Mouse (Mus musculus): Measurements from ENCODE around the gene 2610528A11Rik. TPM values are rescaled to one million over a fixed set of nuclear protein-coding genes. Genes with fewer than 3 reads are reported as not detected.
"Not testable (repeated sequence)": the region's sequence is repeated elsewhere in the genome, so short reads cannot be mapped to it uniquely, and the experiment has no call there.

The 2610528A11Rik gene
- polyA plus RNA-seq (2015; fragmentation: Nextera tagmentation; extraction: Ambion mirVana), result not detected in 2 replicates

DNA sequence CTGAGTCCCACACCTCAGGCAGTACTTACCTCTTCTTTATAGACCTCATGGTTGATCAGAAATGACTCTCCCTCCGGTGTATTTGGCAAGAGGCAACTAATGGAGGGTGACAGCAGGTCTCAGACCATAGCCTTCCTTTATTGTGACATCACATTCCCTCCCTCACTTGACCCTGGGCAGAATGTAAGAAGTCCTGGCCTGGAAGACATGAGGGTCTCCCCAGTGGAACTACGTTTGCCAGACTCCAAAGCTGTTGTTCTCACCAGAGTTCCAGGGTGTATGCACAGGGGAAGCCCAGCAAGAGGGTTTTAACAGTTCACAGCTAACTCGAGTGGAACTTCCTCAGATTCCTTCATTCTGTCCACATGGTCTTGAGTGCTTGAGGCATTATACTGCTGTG is at the start of gene 2610528A11Rik:
TSS of gene 2610528A11Rik (minus strand) at position 101 of the 400 bp plus-strand sequence.
- no peak for ATAC-seq (replicated peaks)
- Histone ChIP-seq H3K4me3 (no peak within 1 kb of the TSS), H3K27ac (no peak within 1 kb of the TSS), H3K36me3 (replicated peaks) (no peaks in the 10 kb centered on the region), H3K9me3 (no peaks in the 10 kb centered on the region), H3K27me3 (replicated peaks) (no peaks in the 10 kb centered on the region), H3K4me1 (no peaks in the 10 kb centered on the region), H3K9ac (no peak within 1 kb of the TSS), H3K4me2 (no peak within 1 kb of the TSS)
- WGBS, result 71% methylated on average over 3 of the region's 3 CpGs

DNA sequence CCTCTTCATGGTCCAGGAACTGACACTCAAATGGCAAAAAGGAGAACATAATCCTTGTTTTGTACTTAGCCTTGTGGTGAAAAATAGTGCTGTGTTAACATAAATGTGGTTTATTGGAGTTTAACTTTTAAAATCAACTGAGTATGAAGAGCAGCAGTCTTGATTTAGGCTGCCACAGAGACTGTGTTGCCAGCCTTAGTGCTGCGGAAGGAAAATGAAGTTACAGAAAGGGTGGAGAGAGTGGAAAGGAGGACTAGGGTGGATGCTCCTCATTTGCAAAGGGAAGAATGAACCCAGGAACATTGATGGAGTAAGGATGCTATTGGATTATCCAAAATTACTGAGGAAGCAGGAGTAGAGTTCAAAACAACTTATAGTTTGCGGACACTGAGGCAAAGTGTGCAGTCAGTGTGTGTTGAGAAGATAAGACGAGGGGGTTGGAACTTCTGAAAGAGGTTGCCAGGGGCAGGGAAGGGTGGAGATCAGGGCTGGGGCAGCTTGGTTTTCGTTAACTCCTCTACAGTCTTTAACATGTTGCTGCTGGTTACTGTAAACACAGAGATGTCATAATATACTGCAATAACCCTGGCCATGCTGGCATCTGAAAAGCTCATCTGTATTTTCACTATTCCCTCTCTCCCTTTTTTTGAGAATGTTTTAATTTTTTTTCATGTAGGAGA is 49.6 kb upstream of the 2610528A11Rik start:
- no peak for ATAC-seq (replicated peaks)
- Histone ChIP-seq H3K9ac (no peak overlapping the region), H3K4me2 (no peak overlapping the region), H3K27me3 (replicated peaks) (no peaks in the 10 kb centered on the region), H3K4me1 (no peaks in the 10 kb centered on the region), H3K4me3 (no peak overlapping the region), H3K9me3 (no peaks in the 10 kb centered on the region), H3K27ac (no peak overlapping the region), H3K36me3 (replicated peaks) (no peaks in the 10 kb centered on the region)
- WGBS, result 83% methylated on average over 4 of the region's 4 CpGs

DNA sequence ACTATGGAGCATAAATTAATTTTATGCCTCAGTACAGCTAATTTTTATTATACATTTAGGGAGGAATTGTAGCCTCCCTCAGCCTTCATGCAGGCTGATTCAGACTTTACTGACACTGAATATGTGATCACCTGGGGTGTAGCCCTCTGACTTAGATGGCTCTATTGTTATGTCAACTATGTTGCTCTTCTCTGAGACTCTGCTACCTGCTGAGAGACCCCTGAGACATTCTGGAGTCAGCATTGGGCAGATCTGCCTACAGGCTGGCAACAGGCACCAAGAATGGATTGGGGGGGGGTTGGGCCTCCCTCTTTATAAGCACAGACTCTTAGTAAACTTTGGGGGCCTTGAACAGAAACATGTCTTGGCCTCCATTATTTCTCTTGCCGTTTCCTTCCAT is 40.6 kb upstream of the 2610528A11Rik start:
- H3K36me3 ChIP-seq (replicated peaks), result no peaks in the 10 kb centered on the region
- WGBS, result 100% methylated on average over 1 of the region's 1 CpGs
- H3K4me1 ChIP-seq, result no peaks in the 10 kb centered on the region
- no peak overlapping the region for H3K4me3 ChIP-seq
- H3K4me2 ChIP-seq, result no peak overlapping the region
- no peak for ATAC-seq (replicated peaks)
- H3K9ac ChIP-seq, result no peak overlapping the region
- peaks cover 4% of the 10 kb centered on the region; the same call in 1 of the 2 replicates for H3K9me3 ChIP-seq
- H3K27me3 ChIP-seq (replicated peaks), result no peaks in the 10 kb centered on the region
- no peak overlapping the region for H3K27ac ChIP-seq

DNA sequence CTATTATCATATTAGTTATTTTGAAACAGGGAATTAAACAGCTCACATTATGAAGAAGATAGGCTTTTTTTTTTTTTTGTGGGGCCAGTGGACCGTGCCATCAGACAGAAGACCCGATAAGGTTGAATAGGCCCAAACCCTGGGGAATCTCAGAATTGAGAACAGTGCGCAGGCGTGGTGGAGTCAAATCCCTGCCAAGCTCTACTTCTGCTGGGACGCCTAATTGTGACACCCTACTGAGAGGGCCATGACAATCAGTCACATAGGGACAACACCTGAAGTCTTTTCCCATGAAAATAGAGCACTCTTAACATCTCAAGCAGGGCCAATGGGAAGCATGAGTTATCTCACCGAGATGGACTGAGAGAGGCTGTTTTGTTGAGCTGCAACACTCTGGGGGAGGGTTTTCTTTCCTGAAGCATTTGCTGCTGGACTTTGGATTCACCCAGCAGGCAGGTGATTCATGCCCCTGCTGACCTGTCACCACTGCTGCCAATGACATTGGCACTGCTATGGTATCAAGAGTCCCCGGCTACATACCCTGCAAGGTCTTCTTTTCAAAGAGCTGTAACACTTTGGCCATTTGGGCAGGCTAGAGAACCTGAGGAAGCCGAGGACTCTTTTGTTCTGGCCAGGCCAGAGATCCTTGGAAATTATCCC is 25.4 kb upstream of the 2610528A11Rik start:
- ATAC-seq (replicated peaks), result no peak
- H3K36me3 ChIP-seq (replicated peaks), result no peaks in the 10 kb centered on the region
- no peak overlapping the region for H3K9ac ChIP-seq
- H3K27ac ChIP-seq, result no peak overlapping the region
- no peaks in the 10 kb centered on the region for H3K9me3 ChIP-seq
- H3K27me3 ChIP-seq (replicated peaks), result no peaks in the 10 kb centered on the region
- H3K4me2 ChIP-seq, result no peak overlapping the region
- 44% methylated on average over 8 of the region's 8 CpGs for WGBS
- peaks cover 3% of the 10 kb centered on the region for H3K4me1 ChIP-seq
- no peak overlapping the region for H3K4me3 ChIP-seq

DNA sequence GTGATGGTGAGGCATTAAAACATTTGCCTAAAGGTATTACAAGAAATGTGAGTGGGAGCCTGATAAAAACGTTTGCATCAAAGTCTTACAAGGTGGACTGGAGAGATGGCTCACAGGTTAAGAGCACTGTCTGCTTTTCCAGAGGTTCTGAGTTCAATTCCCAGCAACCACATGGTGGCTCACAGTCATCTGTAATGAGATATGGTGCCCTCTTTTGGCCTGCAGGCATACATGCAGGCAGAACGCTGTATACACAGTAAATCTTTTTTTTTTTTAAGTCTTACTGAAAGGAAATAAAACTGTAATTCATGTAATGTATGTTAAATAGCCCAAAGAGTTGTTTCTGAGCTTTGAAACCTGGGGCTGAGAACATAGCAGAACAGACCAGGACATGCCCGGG is 23.8 kb upstream of the 2610528A11Rik start:
- WGBS, result 81% methylated on average over 3 of the region's 3 CpGs

DNA sequence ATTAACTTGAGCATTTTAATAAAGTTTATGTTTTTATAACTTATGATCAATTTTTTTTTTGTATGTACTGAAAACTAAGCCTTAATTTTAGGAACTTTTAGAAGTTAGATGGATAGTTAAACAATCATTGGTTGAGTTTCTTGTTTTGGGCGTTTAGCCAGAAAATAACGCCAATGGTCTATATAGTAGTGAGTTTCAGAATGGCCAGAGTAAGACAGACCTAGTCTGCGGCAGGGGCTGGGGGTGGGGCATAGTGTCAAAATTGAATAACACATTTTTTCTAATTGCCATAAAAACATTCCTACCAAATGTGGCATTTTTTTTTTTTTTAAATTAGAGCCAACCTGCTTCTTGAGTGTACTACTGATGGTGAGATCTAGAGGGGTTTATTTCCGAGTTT is 22.3 kb upstream of the 2610528A11Rik start:
- no peak overlapping the region for H3K9ac ChIP-seq
- no peaks in the 10 kb centered on the region for H3K27me3 ChIP-seq (replicated peaks)
- peaks cover 13% of the 10 kb centered on the region for H3K4me1 ChIP-seq
- WGBS, result 85% methylated on average over 4 of the region's 4 CpGs
- no peak overlapping the region for H3K4me2 ChIP-seq
- H3K36me3 ChIP-seq (replicated peaks), result peaks cover 10% of the 10 kb centered on the region
- no peaks in the 10 kb centered on the region for H3K9me3 ChIP-seq
- no peak overlapping the region for H3K4me3 ChIP-seq
- ATAC-seq (replicated peaks), result no peak
- no peak overlapping the region for H3K27ac ChIP-seq

More for the DNA sequence above, 23.8 kb upstream of the 2610528A11Rik start:
- ATAC-seq (replicated peaks); H3K27ac ChIP-seq; H3K4me3 ChIP-seq; H3K9ac ChIP-seq; H3K9me3 ChIP-seq; H3K36me3 ChIP-seq (replicated peaks); H3K27me3 ChIP-seq (replicated peaks); H3K4me2 ChIP-seq: not testable (repeated sequence)
- H3K4me1 ChIP-seq, result peaks cover 13% of the 10 kb centered on the region

DNA sequence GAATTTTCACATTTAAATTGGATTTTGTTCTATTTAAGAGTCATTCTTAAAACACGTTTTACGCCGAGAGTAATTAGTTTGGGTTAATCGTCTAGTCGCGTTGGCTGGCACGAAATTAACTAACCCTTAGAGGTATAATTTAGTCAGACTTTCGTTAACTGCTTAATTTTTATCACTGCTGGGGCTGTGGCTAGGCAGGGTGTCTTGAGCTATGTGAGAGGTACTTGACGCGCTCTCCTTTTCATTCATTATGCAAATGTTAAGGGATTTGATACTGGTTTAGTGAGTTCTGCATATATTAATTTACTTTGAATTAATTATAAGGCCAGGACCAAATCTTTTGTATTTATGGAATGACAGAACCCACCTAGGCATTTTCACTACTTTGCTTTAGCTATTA is 21.8 kb upstream of the 2610528A11Rik start:
- ATAC-seq (replicated peaks), result peak; percentile 68
- no peaks in the 10 kb centered on the region for H3K9me3 ChIP-seq
- WGBS, result under 1% methylated on average over 10 of the region's 10 CpGs
- peak overlapping the region; percentile 84 for H3K27ac ChIP-seq
- peaks cover 14% of the 10 kb centered on the region for H3K36me3 ChIP-seq (replicated peaks)
- H3K4me3 ChIP-seq, result peak overlapping the region; percentile 99
- peak overlapping the region; percentile 67 for H3K4me2 ChIP-seq
- no peaks in the 10 kb centered on the region for H3K27me3 ChIP-seq (replicated peaks)
- peak overlapping the region; percentile 43; the same call in 1 of the 2 replicates for H3K9ac ChIP-seq
- H3K4me1 ChIP-seq, result peaks cover 13% of the 10 kb centered on the region

DNA sequence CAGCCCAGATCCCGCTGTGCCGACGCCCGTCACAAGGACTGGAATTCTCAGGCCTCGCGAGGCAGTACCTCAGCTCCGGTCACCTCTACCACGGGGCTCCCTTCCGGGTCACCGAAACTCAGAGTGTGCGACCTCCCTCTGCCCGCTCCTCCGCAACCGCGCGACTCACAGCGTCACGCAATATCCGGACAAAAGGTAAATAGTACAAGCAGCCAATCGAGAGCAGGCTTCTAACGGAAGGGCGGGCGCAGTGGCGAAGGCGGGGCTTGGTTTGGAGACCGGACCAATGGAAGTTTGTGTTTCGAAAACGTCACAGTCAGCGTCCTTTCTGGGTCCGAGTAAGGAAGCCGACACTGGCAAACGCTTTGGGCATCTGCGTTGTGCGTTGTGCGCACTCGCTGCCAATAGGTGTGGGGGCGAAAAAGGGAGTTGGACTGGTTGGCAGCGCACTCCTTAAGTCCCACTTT is 21.3 kb upstream of the 2610528A11Rik start, which contains the start of gene Ghitm:
TSS of gene Ghitm (minus strand) at position 146 of the 467 bp plus-strand sequence.
- Histone ChIP-seq H3K27ac (peak within 1 kb of the TSS; percentile 84), H3K9ac (peak within 1 kb of the TSS; percentile 93), H3K4me1 (peaks cover 13% of the 10 kb centered on the region), H3K27me3 (replicated peaks) (no peaks in the 10 kb centered on the region), H3K9me3 (no peaks in the 10 kb centered on the region), H3K4me2 (peak within 1 kb of the TSS; percentile 67), H3K36me3 (replicated peaks) (peaks cover 19% of the 10 kb centered on the region), H3K4me3 (peak within 1 kb of the TSS; percentile 99)
- ATAC-seq (replicated peaks), result peak; percentile 99
- WGBS, result under 1% methylated on average over 38 of the region's 38 CpGs

DNA sequence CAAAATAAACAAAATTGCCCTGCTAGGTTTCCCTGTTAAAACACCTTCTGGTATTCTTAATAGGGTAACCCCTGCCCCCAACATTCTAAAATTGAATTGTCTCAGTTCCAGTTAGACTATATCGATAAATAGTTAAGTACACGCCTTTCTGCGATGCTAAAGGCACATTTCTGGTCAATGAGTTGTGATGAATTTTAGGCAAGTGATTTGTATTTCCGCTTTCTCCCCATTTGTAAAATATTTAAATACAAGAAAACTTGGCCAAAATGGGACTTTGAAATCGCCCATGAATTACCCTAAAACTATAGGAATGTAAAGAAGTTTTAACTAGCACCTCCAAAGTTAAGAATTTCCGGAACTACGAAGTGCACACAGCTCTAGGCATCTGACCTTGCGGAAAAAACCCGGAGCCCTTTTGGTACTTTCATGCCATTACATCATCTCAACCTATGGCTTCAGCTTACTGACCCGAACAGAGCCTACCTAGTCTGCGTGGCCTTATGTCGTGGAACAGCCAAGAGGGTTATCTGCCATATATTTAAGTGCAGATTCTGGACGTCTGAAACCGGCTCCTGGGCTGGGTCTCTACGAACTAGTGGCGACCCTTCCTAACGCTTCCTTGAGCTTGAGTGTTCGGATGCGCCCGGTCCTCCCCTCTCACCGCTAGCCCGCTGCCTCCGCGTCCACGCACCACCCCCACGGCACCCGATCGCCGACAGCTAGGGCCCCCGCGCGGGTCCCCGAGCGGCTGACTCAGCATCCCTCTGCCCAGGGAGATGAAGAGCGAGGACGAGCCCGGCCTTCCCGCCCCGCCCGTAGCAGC is 20.7 kb upstream of the 2610528A11Rik start:
- Histone ChIP-seq H3K27me3 (replicated peaks) (no peaks in the 10 kb centered on the region), H3K4me1 (peaks cover 13% of the 10 kb centered on the region), H3K9ac (peak overlapping the region; percentile 93), H3K4me3 (peak overlapping the region; percentile 99), H3K27ac (peak overlapping the region; percentile 84), H3K36me3 (replicated peaks) (peaks cover 19% of the 10 kb centered on the region), H3K9me3 (no peaks in the 10 kb centered on the region), H3K4me2 (peak overlapping the region; percentile 59)
- ATAC-seq (replicated peaks), result no peak
- 2% methylated on average over 40 of the region's 40 CpGs for WGBS

DNA sequence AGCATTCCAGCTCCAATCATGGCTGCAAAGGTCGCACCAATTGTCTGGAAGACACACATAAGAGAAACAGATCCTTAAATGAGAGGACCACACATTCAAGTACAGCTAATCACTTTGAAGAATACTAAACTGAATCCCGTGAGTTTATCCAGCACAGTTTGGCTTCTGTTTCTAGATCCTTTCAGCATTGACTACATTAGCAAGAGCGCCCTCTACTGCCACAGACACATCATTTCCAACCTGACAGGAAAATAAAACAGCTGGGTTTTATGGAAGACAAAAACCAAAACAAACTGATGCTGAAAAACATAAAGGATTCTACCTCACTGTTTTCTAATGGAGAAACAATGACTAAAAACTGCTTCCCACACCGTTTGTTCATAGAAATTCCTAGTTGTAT is 13.8 kb upstream of the 2610528A11Rik start:
- H3K4me2 ChIP-seq, result no peak overlapping the region
- H3K27ac ChIP-seq, result no peak overlapping the region
- no peaks in the 10 kb centered on the region for H3K4me1 ChIP-seq
- no peak for ATAC-seq (replicated peaks)
- WGBS, result 42% methylated on average over 4 of the region's 4 CpGs
- H3K27me3 ChIP-seq (replicated peaks), result no peaks in the 10 kb centered on the region
- H3K9ac ChIP-seq, result no peak overlapping the region
- peaks cover 61% of the 10 kb centered on the region for H3K36me3 ChIP-seq (replicated peaks)
- no peak overlapping the region for H3K4me3 ChIP-seq
- no peaks in the 10 kb centered on the region for H3K9me3 ChIP-seq

DNA sequence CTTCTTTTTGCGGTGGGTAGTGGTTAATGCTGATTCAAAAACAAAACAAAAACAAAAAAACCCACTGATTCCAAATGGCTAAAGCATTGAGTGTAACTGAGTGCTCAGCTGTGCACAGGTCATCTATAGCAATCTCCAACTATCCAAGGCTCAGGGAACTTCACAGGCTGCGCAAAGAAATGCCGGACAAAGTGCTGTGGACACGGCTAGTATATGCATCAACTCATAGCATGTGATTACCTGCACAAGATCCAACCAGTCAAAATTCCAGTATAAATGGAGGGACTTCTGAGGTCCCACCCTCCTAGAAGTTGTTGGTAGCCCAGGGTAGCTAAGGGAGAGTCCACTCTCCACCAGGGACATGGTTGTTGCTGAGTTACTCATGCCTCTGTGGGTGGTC is 5.4 kb upstream of the 2610528A11Rik start:
- Histone ChIP-seq H3K27me3 (replicated peaks) (no peaks in the 10 kb centered on the region), H3K4me1 (no peaks in the 10 kb centered on the region), H3K9me3 (no peaks in the 10 kb centered on the region), H3K4me2 (no peak overlapping the region), H3K9ac (no peak overlapping the region), H3K36me3 (replicated peaks) (peaks cover 17% of the 10 kb centered on the region; the same call in 1 of the 2 replicates), H3K27ac (no peak overlapping the region), H3K4me3 (no peak overlapping the region)
- ATAC-seq (replicated peaks), result no peak
- 99% methylated on average over 4 of the region's 4 CpGs for WGBS

DNA sequence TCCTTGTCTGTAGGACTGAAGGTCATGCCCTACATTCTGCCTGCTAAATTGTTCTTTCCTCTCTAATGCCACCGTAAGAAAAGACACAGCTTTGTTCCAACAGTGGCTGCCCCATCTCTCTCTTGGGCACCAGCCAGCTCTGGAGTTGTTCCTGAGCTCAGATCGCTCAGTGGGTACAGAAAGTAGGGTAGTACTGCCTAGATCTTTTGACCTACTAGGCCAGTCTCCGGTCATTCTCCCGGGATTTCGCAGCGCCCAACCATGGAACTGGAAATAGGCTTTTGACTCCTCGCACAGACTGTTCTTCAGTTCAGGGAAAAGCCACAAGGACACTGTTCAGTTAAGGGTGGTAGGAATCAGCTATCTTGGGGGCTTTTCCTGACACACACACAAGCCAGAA is 891 bp downstream of the 2610528A11Rik start:
- no peak overlapping the region for H3K4me2 ChIP-seq
- H3K9ac ChIP-seq, result no peak overlapping the region
- H3K4me1 ChIP-seq, result no peaks in the 10 kb centered on the region
- ATAC-seq (replicated peaks), result no peak
- no peak overlapping the region for H3K4me3 ChIP-seq
- H3K9me3 ChIP-seq, result no peaks in the 10 kb centered on the region
- no peaks in the 10 kb centered on the region for H3K36me3 ChIP-seq (replicated peaks)
- no peaks in the 10 kb centered on the region for H3K27me3 ChIP-seq (replicated peaks)
- WGBS, result 92% methylated on average over 7 of the region's 7 CpGs
- no peak overlapping the region for H3K27ac ChIP-seq
